Mouse (Mus musculus) E14TG2a.4 (cell line): Measurements from ENCODE around the gene Eral1.
"Not testable (repeated sequence)": the region's sequence is repeated elsewhere in the genome, so short reads cannot be mapped to it uniquely, and the experiment has no call there.

Source experiments
- CTCF ChIP-seq: conservative IDR thresholded peaks from 2 replicates; pipeline ENCODE4 v1.5.1; 2014; ENCODE audit warnings: low read length
- NANOG ChIP-seq: IDR thresholded peaks from 2 replicates; pipeline ENCODE4 v1.6.1; 2014; ENCODE audit warnings: borderline replicate concordance, low read length, mixed read lengths
- POU5F1 ChIP-seq: IDR thresholded peaks from 2 replicates; pipeline ENCODE4 v1.6.1; 2014; ENCODE audit warnings: low read length, borderline replicate concordance

GRCm38 (mm10) chr11:78048637-78049036 lies 31.5 kb downstream of the Eral1 start:
- TF ChIP-seq CTCF, POU5F1, NANOG: not testable (repeated sequence)
